Mouse (Mus musculus) neural tube, embryonic 11.5 days (tissue): Measurements from ENCODE around the gene Klk1. TPM values are rescaled to one million over a fixed set of nuclear protein-coding genes. Genes with fewer than 3 reads are reported as not detected.

Experiments
- ATAC-seq: fragments of 200-750 bp; cut with Nextera tagmentation; 2 replicates; pipeline ENCODE4 v1.8.0; 2017; ENCODE audit warnings: moderate number of reproducible peaks, mild to moderate bottlenecking, moderate TSS enrichment, moderate library complexity; ENCODE audit not compliant: insufficient read depth, low FRiP score, low TSS enrichment
- DNase-seq: peaks from one replicate; pipeline ENCODE4 v3.0.0-alpha.2; 2015; ENCODE audit warnings: low spot score
- H3K27ac ChIP-seq: fragments of 300-500 bp; sonication (generic); 2 replicates; pipeline ENCODE4 v1.5.1; 2014; ENCODE audit warnings: low read depth, mild to moderate bottlenecking, low read length
- H3K27me3 ChIP-seq: fragments of 300-500 bp; sonication (generic); 2 replicates; pipeline ENCODE4 v1.6.1; 2014; ENCODE audit warnings: mild to moderate bottlenecking, low read length, mixed read lengths; ENCODE audit not compliant: control insufficient read depth, insufficient read depth
- H3K36me3 ChIP-seq: fragments of 300-500 bp; sonication (generic); 2 replicates; pipeline ENCODE4 v1.6.1; 2014; ENCODE audit warnings: mild to moderate bottlenecking, low read length, moderate library complexity, mixed read lengths; ENCODE audit not compliant: control insufficient read depth, insufficient read depth
- H3K4me1 ChIP-seq: fragments of 300-500 bp; sonication (generic); 2 replicates; pipeline ENCODE4 v1.6.1; 2014; ENCODE audit warnings: low read length, mixed read lengths; ENCODE audit not compliant: control insufficient read depth, insufficient read depth
- H3K4me2 ChIP-seq: fragments of 300-500 bp; sonication (generic); 2 replicates; pipeline ENCODE4 v1.6.1; 2014; ENCODE audit warnings: low read depth, mild to moderate bottlenecking, moderate library complexity
- H3K4me3 ChIP-seq: fragments of 300-500 bp; sonication (generic); 2 replicates; pipeline ENCODE4 v1.5.1; 2014; ENCODE audit warnings: low read depth, low read length
- H3K9ac ChIP-seq: fragments of 300-500 bp; sonication (generic); 2 replicates; pipeline ENCODE4 v1.6.1; 2014; ENCODE audit warnings: mild to moderate bottlenecking, low read length
- H3K9me3 ChIP-seq: fragments of 300-500 bp; sonication (generic); 2 replicates; pipeline ENCODE4 v1.6.1; 2016; ENCODE audit warnings: low read length; ENCODE audit not compliant: control insufficient read depth
- WGBS: fragments of 180-500 bp; shearing (Covaris S2); extraction: QIAGEN DNeasy Blood & Tissue Kit; methylation state at CpG from one replicate; pipeline ENCODE4 v1.1.7; 2014; 5-methylcytosine and 5-hydroxymethylcytosine counted together
- polyA plus RNA-seq: library from polyadenylated mRNA; unstranded; fragments of >200 nt; fragmentation: Nextera tagmentation; extraction: Ambion mirVana; gene quantifications from 2 replicates; pipeline ENCODE4 v1.2.1, GENCODE M21; 2014

Klk1 gene
- polyA plus RNA-seq, 1 experiment from 2014 or later: not detected

DNA sequence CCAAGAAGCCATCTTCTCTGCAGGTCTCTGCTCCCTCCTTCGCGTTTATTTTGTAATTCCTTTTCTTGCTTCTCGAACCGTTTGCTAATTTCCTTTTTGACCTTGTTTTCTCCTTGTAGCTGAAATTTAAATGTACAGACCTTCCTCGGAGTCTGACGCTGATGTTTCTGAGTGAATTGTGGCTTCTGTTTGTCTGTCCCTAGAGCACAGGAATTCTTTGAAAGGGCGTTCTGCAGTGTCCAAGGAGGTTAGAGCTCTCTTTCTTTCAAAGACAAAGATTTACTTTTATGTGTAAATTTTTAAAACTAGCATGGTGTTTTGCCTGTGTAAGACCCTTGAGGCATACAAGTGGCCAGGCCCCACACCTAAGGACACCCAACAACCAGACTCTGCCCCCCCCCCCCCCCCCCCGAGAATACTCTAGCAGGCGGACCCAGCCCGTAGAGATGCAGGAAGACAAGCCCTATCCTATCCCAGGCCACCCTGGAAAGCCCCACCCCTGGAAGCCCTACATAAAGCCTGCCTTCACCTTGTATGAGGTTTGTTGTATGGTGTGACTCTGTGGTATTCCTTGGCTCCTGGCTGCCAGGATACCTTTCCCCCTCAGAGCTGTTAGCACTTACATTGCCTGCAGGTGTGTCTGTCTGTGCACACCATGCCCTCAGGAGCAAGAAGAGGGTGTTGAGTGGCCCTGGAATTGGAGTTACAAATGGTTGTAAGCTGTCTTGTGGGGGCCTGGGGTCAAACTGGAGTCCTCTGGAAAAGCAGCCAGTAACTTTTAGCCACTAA, 51.5 kb downstream of the Klk1 start:
- no peaks in the 10 kb centered on the region for H3K4me1 ChIP-seq
- H3K4me3 ChIP-seq: no peak overlapping the region
- no peak overlapping the region for H3K9ac ChIP-seq
- DNase-seq: no peak
- no peak overlapping the region for H3K27ac ChIP-seq
- H3K36me3 ChIP-seq: no peaks in the 10 kb centered on the region
- H3K9me3 ChIP-seq: no peaks in the 10 kb centered on the region
- ATAC-seq: no peak
- 65% methylated on average over 8 of the region's 10 CpGs for WGBS
- H3K4me2 ChIP-seq: no peak overlapping the region
- no peaks in the 10 kb centered on the region for H3K27me3 ChIP-seq

DNA sequence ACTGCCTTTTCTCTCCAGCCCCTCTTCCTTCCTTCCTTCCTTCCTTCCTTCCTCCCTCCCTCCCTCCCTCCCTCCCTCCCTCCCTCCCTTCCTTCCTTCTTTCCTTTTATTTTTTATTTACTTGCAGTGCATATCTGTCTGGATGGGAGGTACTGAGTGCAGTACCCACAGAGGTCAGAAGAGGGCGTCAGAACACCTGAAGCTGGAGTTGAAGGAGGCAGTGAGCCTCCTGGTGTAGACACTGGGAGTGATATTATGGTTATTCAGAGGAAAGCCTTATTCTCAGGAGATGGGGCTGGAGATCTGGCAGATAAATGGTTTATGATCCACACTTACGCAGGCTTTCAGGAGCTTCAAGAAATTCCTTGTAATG, 52.1 kb downstream of the Klk1 start:
- Histone ChIP-seq H3K9ac (no peak overlapping the region), H3K27ac (no peak overlapping the region), H3K36me3 (no peaks in the 10 kb centered on the region), H3K4me1 (no peaks in the 10 kb centered on the region), H3K4me2 (no peak overlapping the region), H3K27me3 (no peaks in the 10 kb centered on the region), H3K9me3 (no peaks in the 10 kb centered on the region), H3K4me3 (no peak overlapping the region)
- ATAC-seq: no peak
- no peak for DNase-seq
- 52% methylated on average over 2 of the region's 2 CpGs for WGBS

Other genes with a start within 250 kb of the Klk1 start
- not detected in 2 replicates for gene Klk1b9, start 249.3 kb upstream of the Klk1 start, polyA plus RNA-seq
- not detected in 2 replicates for gene Klk1b11, start 229.5 kb upstream of the Klk1 start, polyA plus RNA-seq
- not detected in 2 replicates for gene Klk1b26, start 213.2 kb upstream of the Klk1 start, polyA plus RNA-seq
- gene Klk1b27, start 173.1 kb upstream of the Klk1 start, polyA plus RNA-seq: not detected in 2 replicates
- gene Klk1b21, start 123.0 kb upstream of the Klk1 start, polyA plus RNA-seq: not detected in 2 replicates
- not detected in 2 replicates for gene Klk1b22, start 112.7 kb upstream of the Klk1 start, polyA plus RNA-seq
- gene Klk1b16, start 88.6 kb upstream of the Klk1 start, polyA plus RNA-seq: not detected in 2 replicates
- gene Klk1b24, start 37.1 kb upstream of the Klk1 start, polyA plus RNA-seq: not detected in 2 replicates
- not detected in 2 replicates for gene Klk1b3, start 27.2 kb upstream of the Klk1 start, polyA plus RNA-seq
- not detected in 2 replicates for gene Klk1b4, start 17.9 kb upstream of the Klk1 start, polyA plus RNA-seq
- not detected in 2 replicates for gene Klk1b5, start 9.4 kb upstream of the Klk1 start, polyA plus RNA-seq
- not detected in 2 replicates for gene Gm36864, start 10.8 kb downstream of the Klk1 start, polyA plus RNA-seq
- gene 1700028J19Rik, start 21.3 kb downstream of the Klk1 start, polyA plus RNA-seq: 1.1 and 1.2 TPM in 2 replicates
- gene 2410002F23Rik, start 21.4 kb downstream of the Klk1 start, polyA plus RNA-seq: 143 TPM in 2 replicates
- gene Acp4, start 32.0 kb downstream of the Klk1 start, polyA plus RNA-seq: not detected in 2 replicates
- not detected in 2 replicates for gene Gm15517, start 36.1 kb downstream of the Klk1 start, polyA plus RNA-seq
- gene Clec11a, start 81.5 kb downstream of the Klk1 start, polyA plus RNA-seq: 1.9 and 2.4 TPM in 2 replicates
- 4.6 and 4.7 TPM in 2 replicates for gene Shank1, start 84.9 kb downstream of the Klk1 start, polyA plus RNA-seq
- 2.9 and 3.7 TPM in 2 replicates for gene Syt3, start 158.7 kb downstream of the Klk1 start, polyA plus RNA-seq
- 1.0 and 1.1 TPM in 2 replicates for gene 1700008O03Rik, start 160.5 kb downstream of the Klk1 start, polyA plus RNA-seq
- gene Lrrc4b, start 203.7 kb downstream of the Klk1 start, polyA plus RNA-seq: 7.4 and 8.0 TPM in 2 replicates
- 1.2 and 1.6 TPM in 2 replicates for gene Aspdh, start 240.0 kb downstream of the Klk1 start, polyA plus RNA-seq
- 60.0 and 66.2 TPM in 2 replicates for gene Josd2, start 242.6 kb downstream of the Klk1 start, polyA plus RNA-seq